Mouse (Mus musculus): Measurements from ENCODE around the gene Bdh1. TPM values are rescaled to one million over a fixed set of nuclear protein-coding genes. Genes with fewer than 3 reads are reported as not detected.
"Not testable (repeated sequence)": the region's sequence is repeated elsewhere in the genome, so short reads cannot be mapped to it uniquely, and the experiment has no call there.

Bdh1 gene
- polyA plus RNA-seq, 1 experiment from 2014 or later = 45.5 TPM

- 88% methylated on average over 4 of the region's 4 CpGs for WGBS
- peaks cover 16% of the 10 kb centered on the region for H3K36me3 ChIP-seq
- peaks cover 5% of the 10 kb centered on the region for H3K4me1 ChIP-seq
- H3K4me3 ChIP-seq = no peak overlapping the region
- H3K9ac ChIP-seq = no peak overlapping the region
- H3K9me3 ChIP-seq (replicated peaks) = no peaks in the 10 kb centered on the region
- H3K4me2 ChIP-seq (replicated peaks) = no peak overlapping the region
- H3K27me3 ChIP-seq = no peaks in the 10 kb centered on the region
- no peak overlapping the region for H3K27ac ChIP-seq
- no peak for ATAC-seq (ENCODE audit: low FRiP score)
Measured at GRCm38 (mm10) chr16:31454013-31454412, 31.9 kb downstream of the Bdh1 start.

GRCm38 (mm10) chr16:31455276-31456045 is 33.4 kb downstream of the Bdh1 start:
- Histone ChIP-seq H3K36me3 (peaks cover 8% of the 10 kb centered on the region), H3K27me3 (no peaks in the 10 kb centered on the region)

GRCm38 (mm10) chr16:31458229-31458918 is 36.3 kb downstream of the Bdh1 start:
- ATAC-seq (ENCODE audit: low FRiP score) = peak; percentile 64
- Histone ChIP-seq H3K4me2 (replicated peaks) (peak overlapping the region; percentile 59), H3K4me3 (peak overlapping the region; percentile 34), H3K4me1 (peaks cover 13% of the 10 kb centered on the region), H3K9me3 (replicated peaks) (no peaks in the 10 kb centered on the region), H3K36me3 (peaks cover 8% of the 10 kb centered on the region), H3K27me3 (peaks cover 7% of the 10 kb centered on the region; the same call in 1 of the 2 replicates), H3K9ac (peak overlapping the region; percentile 59), H3K27ac (peak overlapping the region; percentile 68)
- 4% methylated on average over 17 of the region's 17 CpGs for WGBS

More at GRCm38 (mm10) chr16:31455276-31456045, 33.4 kb downstream of the Bdh1 start:
- no peak overlapping the region for H3K4me2 ChIP-seq (replicated peaks)
- ATAC-seq (ENCODE audit: low FRiP score) = no peak
- H3K9me3 ChIP-seq (replicated peaks) = no peaks in the 10 kb centered on the region
- no peak overlapping the region for H3K4me3 ChIP-seq
- 73% methylated on average over 21 of the region's 21 CpGs for WGBS
- peaks cover 12% of the 10 kb centered on the region for H3K4me1 ChIP-seq
- H3K27ac ChIP-seq = no peak overlapping the region
- no peak overlapping the region for H3K9ac ChIP-seq

GRCm38 (mm10) chr16:31459968-31460461 is 37.9 kb downstream of the Bdh1 start:
- WGBS = 37% methylated on average over 10 of the region's 10 CpGs
- Histone ChIP-seq H3K9me3 (replicated peaks) (no peaks in the 10 kb centered on the region), H3K27ac (no peak overlapping the region), H3K9ac (no peak overlapping the region), H3K4me3 (no peak overlapping the region), H3K4me2 (replicated peaks) (no peak overlapping the region), H3K36me3 (peaks cover 8% of the 10 kb centered on the region), H3K27me3 (peaks cover 7% of the 10 kb centered on the region; the same call in 1 of the 2 replicates), H3K4me1 (peaks cover 13% of the 10 kb centered on the region)
- no peak for ATAC-seq (ENCODE audit: low FRiP score)

GRCm38 (mm10) chr16:31460506-31460905 is 38.4 kb downstream of the Bdh1 start:
- Histone ChIP-seq H3K9me3 (replicated peaks) (no peaks in the 10 kb centered on the region), H3K9ac (no peak overlapping the region), H3K4me1 (peaks cover 13% of the 10 kb centered on the region), H3K4me2 (replicated peaks) (no peak overlapping the region), H3K27me3 (peaks cover 7% of the 10 kb centered on the region; the same call in 1 of the 2 replicates), H3K36me3 (peaks cover 8% of the 10 kb centered on the region), H3K27ac (no peak overlapping the region), H3K4me3 (no peak overlapping the region)
- no peak for ATAC-seq (ENCODE audit: low FRiP score)
- WGBS = 50% methylated on average over 13 of the region's 13 CpGs

GRCm38 (mm10) chr16:31461046-31461445 is 39.0 kb downstream of the Bdh1 start:
- Histone ChIP-seq H3K9me3 (replicated peaks) (no peaks in the 10 kb centered on the region), H3K4me3 (no peak overlapping the region), H3K27me3 (peaks cover 7% of the 10 kb centered on the region; the same call in 1 of the 2 replicates), H3K9ac (no peak overlapping the region), H3K27ac (no peak overlapping the region), H3K4me1 (peaks cover 13% of the 10 kb centered on the region), H3K36me3 (peaks cover 8% of the 10 kb centered on the region), H3K4me2 (replicated peaks) (no peak overlapping the region)
- ATAC-seq (ENCODE audit: low FRiP score) = no peak
- WGBS = 83% methylated on average over 5 of the region's 5 CpGs

GRCm38 (mm10) chr16:31462113-31462687 is 40.1 kb downstream of the Bdh1 start:
- H3K9ac ChIP-seq = no peak overlapping the region
- no peaks in the 10 kb centered on the region for H3K36me3 ChIP-seq
- WGBS = 29% methylated on average over 12 of the region's 12 CpGs
- H3K9me3 ChIP-seq (replicated peaks) = no peaks in the 10 kb centered on the region
- no peak for ATAC-seq (ENCODE audit: low FRiP score)
- H3K27me3 ChIP-seq = peaks cover 7% of the 10 kb centered on the region; the same call in 1 of the 2 replicates
- no peak overlapping the region for H3K27ac ChIP-seq
- no peak overlapping the region for H3K4me2 ChIP-seq (replicated peaks)
- peaks cover 13% of the 10 kb centered on the region for H3K4me1 ChIP-seq
- H3K4me3 ChIP-seq = no peak overlapping the region

GRCm38 (mm10) chr16:31464953-31465352 is 42.9 kb downstream of the Bdh1 start:
- Histone ChIP-seq H3K27ac (no peak overlapping the region), H3K36me3 (no peaks in the 10 kb centered on the region), H3K4me1 (peaks cover 7% of the 10 kb centered on the region; the same call in 1 of the 2 replicates), H3K9me3 (replicated peaks) (no peaks in the 10 kb centered on the region), H3K9ac (no peak overlapping the region), H3K27me3 (peaks cover 7% of the 10 kb centered on the region; the same call in 1 of the 2 replicates), H3K4me2 (replicated peaks) (no peak overlapping the region), H3K4me3 (no peak overlapping the region)
- WGBS = 87% methylated on average over 5 of the region's 5 CpGs
- ATAC-seq (ENCODE audit: low FRiP score) = no peak

- no peak overlapping the region for H3K4me2 ChIP-seq (replicated peaks)
- no peak for ATAC-seq (ENCODE audit: low FRiP score)
- H3K9me3 ChIP-seq (replicated peaks) = no peaks in the 10 kb centered on the region
- H3K27me3 ChIP-seq = peaks cover 7% of the 10 kb centered on the region; the same call in 1 of the 2 replicates
- no peaks in the 10 kb centered on the region for H3K36me3 ChIP-seq
- no peak overlapping the region for H3K27ac ChIP-seq
- H3K4me1 ChIP-seq = no peaks in the 10 kb centered on the region; the same call in 1 of the 2 replicates
- no peak overlapping the region for H3K9ac ChIP-seq
- 25% methylated on average over 4 of the region's 4 CpGs for WGBS
- no peak overlapping the region for H3K4me3 ChIP-seq
Measured at GRCm38 (mm10) chr16:31465630-31466029, 43.5 kb downstream of the Bdh1 start.

- H3K27me3 ChIP-seq = peaks cover 6% of the 10 kb centered on the region; the same call in 1 of the 2 replicates
- H3K4me3 ChIP-seq = no peak overlapping the region
- H3K4me1 ChIP-seq = no peaks in the 10 kb centered on the region; the same call in 1 of the 2 replicates
- ATAC-seq (ENCODE audit: low FRiP score) = no peak
- H3K36me3 ChIP-seq = no peaks in the 10 kb centered on the region
- 89% methylated on average over 5 of the region's 5 CpGs for WGBS
- H3K4me2 ChIP-seq (replicated peaks) = no peak overlapping the region
- no peaks in the 10 kb centered on the region for H3K9me3 ChIP-seq (replicated peaks)
- no peak overlapping the region for H3K9ac ChIP-seq
- H3K27ac ChIP-seq = no peak overlapping the region
Measured at GRCm38 (mm10) chr16:31466106-31466505, 44.0 kb downstream of the Bdh1 start.

- H3K27me3 ChIP-seq; H3K27ac ChIP-seq; H3K36me3 ChIP-seq; H3K9ac ChIP-seq; ATAC-seq (ENCODE audit: low FRiP score); H3K4me2 ChIP-seq (replicated peaks); H3K9me3 ChIP-seq (replicated peaks); H3K4me3 ChIP-seq: not testable (repeated sequence)
- WGBS = 90% methylated on average over 4 of the region's 4 CpGs
- H3K4me1 ChIP-seq = peaks cover 11% of the 10 kb centered on the region; the same call in 1 of the 2 replicates
Measured at GRCm38 (mm10) chr16:31470819-31471218, 48.7 kb downstream of the Bdh1 start.

GRCm38 (mm10) chr16:31471994-31472393 is 49.9 kb downstream of the Bdh1 start:
- Histone ChIP-seq H3K4me2 (replicated peaks) (no peak overlapping the region), H3K9me3 (replicated peaks) (no peaks in the 10 kb centered on the region), H3K27me3 (peaks cover 3% of the 10 kb centered on the region; the same call in 1 of the 2 replicates), H3K4me1 (peaks cover 11% of the 10 kb centered on the region; the same call in 1 of the 2 replicates), H3K36me3 (no peaks in the 10 kb centered on the region), H3K27ac (no peak overlapping the region), H3K9ac (no peak overlapping the region), H3K4me3 (no peak overlapping the region)
- no peak for ATAC-seq (ENCODE audit: low FRiP score)
- WGBS = 88% methylated on average over 5 of the region's 5 CpGs

Measured in hindbrain, embryonic 12.5 days (tissue).